Mouse (Mus musculus) kidney, adult 2 months (tissue): ENCODE measurements around the gene Ehd4. TPM values are rescaled to one million over a fixed set of nuclear protein-coding genes. Genes with fewer than 3 reads are reported as not detected.
A peak's percentile ranks its signal among the peaks of the same experiment; 100 is the strongest.

Source experiments
- DNase-seq: peaks from one replicate; pipeline ENCODE4 v3.0.0; 2021
- H3K27ac ChIP-seq: fragments of 200-500 bp; 2 replicates; pipeline ENCODE4 v1.5.1; 2012; ENCODE audit warnings: low read depth, low read length, control low read depth, inconsistent platforms; ENCODE audit not compliant: insufficient read depth
- H3K27me3 ChIP-seq: fragments of 200-500 bp; replicated peaks from 2 replicates; pipeline ENCODE4 v1.6.1; 2012; ENCODE audit warnings: mild to moderate bottlenecking, moderate library complexity, low read length, inconsistent platforms; ENCODE audit not compliant: control insufficient read depth, insufficient read depth
- H3K36me3 ChIP-seq: fragments of 200-500 bp; 2 replicates; pipeline ENCODE4 v1.6.1; 2012; ENCODE audit warnings: mild to moderate bottlenecking, moderate library complexity, low read length, inconsistent platforms; ENCODE audit not compliant: control insufficient read depth, insufficient read depth
- H3K4me1 ChIP-seq: fragments of 200-500 bp; 2 replicates; pipeline ENCODE4 v1.6.1; 2011; ENCODE audit warnings: low read length; ENCODE audit not compliant: control insufficient read depth, insufficient read depth
- H3K4me3 ChIP-seq: fragments of 200-500 bp; 2 replicates; pipeline ENCODE4 v1.5.1; 2011; ENCODE audit warnings: mild to moderate bottlenecking, low read depth, low read length, control low read depth; ENCODE audit not compliant: insufficient read depth
- CTCF ChIP-seq: fragments of 200-500 bp; conservative IDR thresholded peaks from 2 replicates; pipeline ENCODE4 v1.5.1; 2011; ENCODE audit warnings: low read depth, mild to moderate bottlenecking, control low read depth, low read length, moderate library complexity, mixed read lengths; ENCODE audit not compliant: insufficient read depth, insufficient read length
- POLR2A ChIP-seq: fragments of 200-500 bp; IDR thresholded peaks from one replicate; pipeline ENCODE4 v1.6.1; 2011; ENCODE audit warnings: low read depth, low read length, control low read depth
- WGBS: fragments of 180-500 bp; shearing (Covaris S2); methylation state at CpG from one replicate; pipeline ENCODE4 v1.1.7; 2018; 5-methylcytosine and 5-hydroxymethylcytosine counted together
- polyA plus RNA-seq: library from polyadenylated mRNA; depleted of rRNA; stranded (reverse); fragments of >200 nt; gene quantifications from 2 replicates; pipeline ENCODE4 v1.2.3, GENCODE M21; 2012

Gene Ehd4
- polyA plus RNA-seq, 1 experiment, result 38.2 TPM

DNA sequence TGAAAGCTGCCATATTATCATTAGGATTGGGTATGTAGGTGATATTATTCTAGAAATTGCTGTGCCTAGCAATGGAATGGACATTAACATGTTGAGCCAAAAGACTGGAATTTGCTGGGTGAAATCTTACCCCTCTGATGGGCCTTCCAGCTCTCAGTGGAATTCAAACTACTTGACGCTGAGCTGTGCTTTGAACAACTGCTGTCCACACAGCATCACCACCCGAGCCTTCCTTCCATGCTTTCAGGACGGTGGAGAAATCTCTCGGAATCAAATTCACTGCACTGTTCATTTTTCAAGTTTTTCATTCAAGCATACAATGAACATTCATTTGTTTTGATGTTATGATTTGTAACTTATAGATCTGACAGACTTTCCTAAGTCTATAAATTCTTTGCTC, 10.0 kb downstream of the Ehd4 start:
- Histone ChIP-seq H3K27ac (no peak overlapping the region), H3K27me3 (no peaks in the 10 kb centered on the region), H3K4me1 (peaks cover 6% of the 10 kb centered on the region; the same call in 1 of the 2 replicates), H3K4me3 (no peak overlapping the region), H3K36me3 (no peaks in the 10 kb centered on the region; the same call in 1 of the 2 replicates)
- DNase-seq, result no peak
- TF ChIP-seq CTCF, result no peak
- no peak for TF ChIP-seq POLR2A
- 78% methylated on average over 4 of the region's 4 CpGs for WGBS

DNA sequence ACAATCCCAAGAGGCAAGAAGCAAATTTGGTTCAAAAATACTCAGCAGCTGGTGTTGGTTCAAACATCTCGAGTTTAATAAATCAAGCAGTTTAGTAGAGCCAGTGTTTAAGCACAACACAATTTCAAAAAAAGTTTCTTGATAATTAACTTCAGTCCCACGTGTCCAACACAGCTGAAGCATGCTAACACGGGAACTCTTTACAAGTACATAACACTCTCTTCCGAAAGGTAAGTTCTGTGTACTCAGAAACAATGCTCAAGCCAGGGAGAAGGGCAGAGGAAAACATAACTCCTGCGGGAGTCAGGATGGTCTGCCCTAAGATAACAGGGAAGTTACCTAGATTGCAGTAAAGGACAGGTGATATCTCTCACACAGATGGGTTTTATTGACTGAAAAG, 12.1 kb downstream of the Ehd4 start:
- Histone ChIP-seq H3K36me3 (no peaks in the 10 kb centered on the region; the same call in 1 of the 2 replicates), H3K27ac (peak overlapping the region; percentile 50), H3K4me3 (no peak overlapping the region), H3K4me1 (peaks cover 6% of the 10 kb centered on the region; the same call in 1 of the 2 replicates), H3K27me3 (no peaks in the 10 kb centered on the region)
- DNase-seq, result no peak
- WGBS, result 42% methylated on average over 5 of the region's 5 CpGs
- no peak for TF ChIP-seq CTCF
- no peak for TF ChIP-seq POLR2A

DNA sequence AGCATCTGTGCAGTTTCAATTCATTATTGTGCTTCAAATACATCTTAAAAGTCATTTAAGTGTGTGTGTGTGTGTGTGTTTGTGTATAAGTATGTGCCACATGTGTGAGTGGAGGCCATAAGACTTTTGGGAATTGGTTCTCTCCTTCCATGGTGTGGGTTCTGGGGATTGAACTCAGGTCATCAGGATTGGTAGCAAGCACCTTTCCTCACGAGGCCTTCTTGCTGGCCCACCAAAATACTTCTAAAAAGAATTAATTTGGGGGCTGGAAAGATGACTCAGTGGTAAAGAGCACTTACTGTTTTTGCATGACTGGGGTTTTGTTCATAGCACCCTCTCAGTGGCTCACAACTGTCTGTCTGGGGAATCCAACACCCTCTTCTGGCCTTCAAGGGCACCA, 12.7 kb downstream of the Ehd4 start:
- no peak for DNase-seq
- no peak overlapping the region for H3K4me3 ChIP-seq
- H3K36me3 ChIP-seq, result peaks cover 2% of the 10 kb centered on the region; the same call in 1 of the 2 replicates
- no peaks in the 10 kb centered on the region for H3K27me3 ChIP-seq
- WGBS, result 93% methylated on average over 1 of the region's 1 CpGs
- H3K4me1 ChIP-seq, result peaks cover 6% of the 10 kb centered on the region; the same call in 1 of the 2 replicates
- TF ChIP-seq CTCF (no peak), POLR2A (no peak)
- H3K27ac ChIP-seq, result peak overlapping the region; percentile 64; the same call in 1 of the 2 replicates

DNA sequence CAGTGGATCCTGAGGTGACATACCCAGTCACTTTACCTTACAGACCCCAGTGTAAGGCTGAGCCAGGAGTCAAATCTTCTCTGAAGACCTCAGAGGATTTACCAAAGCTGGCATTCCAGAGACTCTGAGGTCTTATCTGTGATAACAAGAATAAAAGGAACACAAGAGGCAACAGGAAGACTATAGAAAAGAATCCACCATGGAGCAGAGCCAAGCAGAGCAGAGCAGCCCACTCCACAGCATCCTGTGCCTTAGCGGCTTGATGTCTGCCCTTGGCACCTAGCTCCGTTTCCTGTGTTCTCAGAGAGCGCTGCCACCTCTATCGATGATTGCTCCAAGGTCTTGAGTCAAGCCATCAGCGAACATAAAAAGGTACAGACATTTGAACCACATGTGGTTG, 14.1 kb downstream of the Ehd4 start:
- H3K27me3 ChIP-seq, result no peaks in the 10 kb centered on the region
- WGBS, result 72% methylated on average over 5 of the region's 5 CpGs
- peaks cover 6% of the 10 kb centered on the region; the same call in 1 of the 2 replicates for H3K4me1 ChIP-seq
- no peak overlapping the region for H3K4me3 ChIP-seq
- DNase-seq, result peak; percentile 37
- H3K36me3 ChIP-seq, result peaks cover 2% of the 10 kb centered on the region; the same call in 1 of the 2 replicates
- peak overlapping the region; percentile 69 for H3K27ac ChIP-seq
- TF ChIP-seq CTCF (no peak), POLR2A (no peak)

DNA sequence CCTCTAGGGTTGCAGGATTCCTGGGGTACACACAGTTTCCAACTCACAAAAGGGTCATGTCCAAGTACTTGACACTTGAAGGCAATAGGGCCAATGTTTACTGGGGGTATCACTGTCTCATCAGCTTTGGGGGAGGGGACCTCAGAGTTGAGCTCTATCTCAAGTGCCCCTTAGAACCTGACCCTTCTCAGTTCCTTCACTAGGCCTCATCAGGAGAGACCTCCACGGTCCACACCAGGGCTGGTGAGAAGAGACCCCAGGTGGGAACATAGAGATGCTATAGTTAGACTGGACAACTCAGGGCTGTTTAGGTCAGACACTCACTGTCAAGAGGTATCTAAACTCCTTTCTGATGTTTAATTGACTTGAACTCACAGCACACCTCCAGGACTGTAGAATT, 15.3 kb downstream of the Ehd4 start:
- no peak for DNase-seq
- H3K27ac ChIP-seq, result no peak overlapping the region
- H3K36me3 ChIP-seq, result peaks cover 2% of the 10 kb centered on the region; the same call in 1 of the 2 replicates
- TF ChIP-seq CTCF (no peak), POLR2A (no peak)
- no peaks in the 10 kb centered on the region for H3K27me3 ChIP-seq
- no peak overlapping the region for H3K4me3 ChIP-seq
- H3K4me1 ChIP-seq, result peaks cover 11% of the 10 kb centered on the region
- 89% methylated on average over 1 of the region's 1 CpGs for WGBS

DNA sequence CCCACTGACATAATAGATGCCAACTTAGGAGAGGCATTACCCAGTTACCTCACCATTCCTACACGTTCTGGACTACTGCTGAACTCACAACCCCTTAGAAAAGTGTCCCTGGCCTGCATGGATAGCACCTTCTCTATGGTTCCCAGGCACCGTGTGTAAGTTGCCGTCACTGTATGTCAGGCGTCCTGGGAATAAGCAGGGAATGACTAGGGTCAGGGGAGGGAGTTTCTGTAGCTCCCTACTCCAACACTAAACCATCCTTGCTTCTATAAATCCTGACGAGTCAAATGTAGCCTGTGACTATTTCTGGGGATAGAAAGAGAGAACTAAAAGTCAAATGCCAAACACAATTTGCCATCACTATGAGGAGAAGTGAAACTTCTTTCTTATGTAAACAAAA, 17.1 kb downstream of the Ehd4 start:
- WGBS, result 64% methylated on average over 5 of the region's 5 CpGs
- no peak for DNase-seq

DNA sequence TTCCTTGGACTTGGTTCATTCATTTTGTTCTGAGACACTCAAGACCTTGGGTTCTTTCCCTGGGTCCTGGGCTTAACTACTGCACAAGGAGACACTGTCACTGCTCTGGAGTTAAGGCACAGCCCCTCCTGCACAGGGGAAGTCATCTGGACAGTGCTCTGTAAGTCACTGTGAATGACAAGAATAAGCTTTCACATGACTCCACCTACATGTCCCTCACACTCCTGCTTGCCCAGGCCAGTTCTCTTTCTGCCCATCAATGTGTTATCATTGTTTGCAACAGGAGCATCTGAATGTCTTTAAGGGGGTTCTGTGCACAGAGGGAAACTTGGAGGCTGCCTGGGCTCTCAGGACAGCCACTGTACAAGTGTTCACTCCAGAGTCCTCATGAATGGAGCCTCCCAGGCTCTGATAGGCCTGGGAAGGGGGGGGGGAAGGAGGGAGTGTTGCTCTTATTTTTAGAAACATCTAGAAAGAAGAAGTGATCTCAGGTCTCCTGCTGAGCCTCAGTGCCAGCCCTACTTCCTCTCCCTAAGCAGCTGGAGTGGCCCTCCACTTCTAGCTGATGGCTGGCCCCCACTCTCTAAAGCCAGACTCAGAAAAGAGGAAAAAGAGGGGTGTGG, 19.8 kb downstream of the Ehd4 start:
- no peak overlapping the region for H3K4me3 ChIP-seq
- H3K4me1 ChIP-seq, result peaks cover 11% of the 10 kb centered on the region
- peak overlapping the region; percentile 16; the same call in 1 of the 2 replicates for H3K27ac ChIP-seq
- H3K36me3 ChIP-seq, result peaks cover 2% of the 10 kb centered on the region; the same call in 1 of the 2 replicates
- no peak for TF ChIP-seq CTCF
- no peak for TF ChIP-seq POLR2A
- no peaks in the 10 kb centered on the region for H3K27me3 ChIP-seq
- no peak for DNase-seq

More for the DNA sequence above, 17.1 kb downstream of the Ehd4 start:
- peaks cover 12% of the 10 kb centered on the region for H3K4me1 ChIP-seq
- H3K36me3 ChIP-seq, result peaks cover 2% of the 10 kb centered on the region; the same call in 1 of the 2 replicates
- no peak overlapping the region for H3K4me3 ChIP-seq
- no peaks in the 10 kb centered on the region for H3K27me3 ChIP-seq
- no peak for TF ChIP-seq POLR2A
- TF ChIP-seq CTCF, result no peak
- peak overlapping the region; percentile 39; the same call in 1 of the 2 replicates for H3K27ac ChIP-seq

DNA sequence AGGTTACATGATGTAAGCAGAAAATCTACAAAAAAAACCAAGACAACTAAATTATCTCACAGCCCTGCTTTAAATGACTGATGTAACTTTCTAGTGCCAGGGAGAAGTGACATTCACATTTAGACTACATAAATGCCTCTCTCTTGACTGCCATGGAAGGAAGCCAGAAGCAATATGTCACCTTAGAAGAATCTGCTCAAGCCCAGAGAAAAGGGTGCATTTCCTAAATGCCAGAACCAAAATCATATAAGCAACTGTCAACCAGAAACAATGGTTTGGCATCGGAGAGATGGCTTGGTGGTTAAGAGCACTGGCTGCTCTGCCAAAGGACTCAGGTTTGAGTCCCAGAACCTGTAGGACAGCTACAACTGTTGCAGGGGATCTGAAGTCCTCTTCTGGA, 22.5 kb downstream of the Ehd4 start:
- H3K27me3 ChIP-seq, result no peaks in the 10 kb centered on the region
- DNase-seq, result peak; percentile 56
- H3K4me1 ChIP-seq, result peaks cover 21% of the 10 kb centered on the region
- 68% methylated on average over 1 of the region's 1 CpGs for WGBS
- TF ChIP-seq POLR2A (no peak), CTCF (no peak)
- peaks cover 2% of the 10 kb centered on the region; the same call in 1 of the 2 replicates for H3K36me3 ChIP-seq
- H3K27ac ChIP-seq, result no peak overlapping the region
- H3K4me3 ChIP-seq, result no peak overlapping the region
